Mouse (Mus musculus): ENCODE results near the gene Slc7a6. TPM values are rescaled to one million over a fixed set of nuclear protein-coding genes. Genes with fewer than 3 reads are reported as not detected.

Slc7a6 gene
- polyA plus RNA-seq (2012; rRNA removed), result 3.3 and 3.9 TPM in 2 replicates

DNA sequence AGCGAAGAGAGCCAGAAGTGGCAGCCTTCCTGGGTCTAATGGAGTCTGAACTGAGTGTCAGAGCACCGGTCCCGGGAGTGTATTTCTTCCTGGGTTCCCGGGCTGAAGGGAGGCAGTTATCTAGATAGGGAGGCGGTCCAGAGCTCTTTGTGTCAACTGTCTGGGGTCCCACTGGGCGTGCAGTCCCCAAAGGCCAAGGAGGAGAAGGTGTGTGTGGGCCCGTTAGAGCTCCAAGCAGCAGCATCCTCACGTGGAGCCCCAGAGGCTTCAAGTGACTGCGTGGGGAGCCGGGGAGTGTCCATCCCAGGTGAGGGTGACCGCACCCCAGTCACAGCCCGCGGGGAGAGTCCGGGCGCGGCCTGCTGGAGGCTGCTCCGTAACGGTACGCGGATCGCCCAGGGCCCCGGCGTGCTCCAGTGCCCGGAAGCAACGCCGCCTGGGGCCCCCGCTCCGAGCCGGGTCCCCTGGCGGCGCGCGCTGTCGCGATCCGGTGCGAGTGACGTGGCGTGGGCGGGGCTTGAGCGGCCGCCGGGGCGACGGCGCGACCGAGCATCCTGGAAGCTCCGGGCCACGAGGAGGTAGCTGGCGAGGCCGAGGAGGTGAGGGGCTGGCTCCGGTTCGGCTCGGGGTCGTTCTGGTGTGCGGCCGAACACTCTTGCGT lies at the start of gene Slc7a6:
Slc7a6 (plus strand) TSS at position 502 of the 661 bp plus-strand sequence.

DNA sequence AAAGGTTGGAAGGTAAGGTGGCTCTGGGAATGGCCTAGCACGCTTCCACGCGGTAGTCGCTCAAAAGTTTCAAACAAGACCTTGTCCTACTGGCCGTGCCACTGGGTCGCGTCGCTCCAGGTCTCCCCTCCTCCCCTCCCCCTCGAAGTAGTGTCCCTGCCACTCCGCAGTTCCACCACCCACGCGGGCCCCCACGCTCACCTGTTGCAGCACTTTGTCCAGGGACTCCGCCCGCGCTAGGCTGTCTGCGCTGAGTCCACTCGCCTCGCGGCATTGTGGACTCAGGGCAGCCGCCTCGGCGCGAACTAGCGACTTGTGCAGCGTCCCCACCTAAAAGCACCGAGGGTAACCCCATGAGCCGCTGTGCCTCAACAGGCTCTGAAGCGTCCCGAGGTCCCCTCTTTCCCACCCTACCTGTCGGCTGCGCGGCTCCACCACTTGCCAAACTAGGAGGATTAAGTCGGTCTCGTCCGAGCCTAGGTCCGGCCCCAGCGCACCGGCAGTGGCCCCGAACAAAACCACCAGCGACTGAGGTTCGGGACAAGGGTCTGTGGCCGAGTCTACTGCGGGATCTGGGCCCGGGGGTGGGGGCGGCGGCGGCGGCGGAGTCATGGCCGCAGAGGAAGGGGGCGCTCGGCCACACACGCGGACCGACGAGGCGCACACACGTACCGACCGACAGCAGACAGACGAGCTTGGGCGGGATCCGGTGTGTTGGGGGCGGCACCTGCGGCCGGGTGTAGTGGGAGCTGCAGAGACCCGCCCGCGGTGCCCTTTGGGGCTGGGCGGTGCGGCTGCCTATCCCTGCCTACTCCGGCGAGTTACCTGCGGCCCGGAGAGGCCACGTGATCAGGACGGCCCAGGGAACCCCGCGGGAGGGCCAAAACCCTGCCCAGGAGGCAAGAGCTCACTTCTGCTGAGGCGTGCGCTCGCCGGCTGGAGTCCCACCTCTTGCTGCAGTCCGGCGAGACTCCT lies 32.2 kb upstream of the Slc7a6 start, which contains the start of gene Esrp2:
Esrp2 (minus strand) TSS at position 819 of the 975 bp plus-strand sequence.

DNA sequence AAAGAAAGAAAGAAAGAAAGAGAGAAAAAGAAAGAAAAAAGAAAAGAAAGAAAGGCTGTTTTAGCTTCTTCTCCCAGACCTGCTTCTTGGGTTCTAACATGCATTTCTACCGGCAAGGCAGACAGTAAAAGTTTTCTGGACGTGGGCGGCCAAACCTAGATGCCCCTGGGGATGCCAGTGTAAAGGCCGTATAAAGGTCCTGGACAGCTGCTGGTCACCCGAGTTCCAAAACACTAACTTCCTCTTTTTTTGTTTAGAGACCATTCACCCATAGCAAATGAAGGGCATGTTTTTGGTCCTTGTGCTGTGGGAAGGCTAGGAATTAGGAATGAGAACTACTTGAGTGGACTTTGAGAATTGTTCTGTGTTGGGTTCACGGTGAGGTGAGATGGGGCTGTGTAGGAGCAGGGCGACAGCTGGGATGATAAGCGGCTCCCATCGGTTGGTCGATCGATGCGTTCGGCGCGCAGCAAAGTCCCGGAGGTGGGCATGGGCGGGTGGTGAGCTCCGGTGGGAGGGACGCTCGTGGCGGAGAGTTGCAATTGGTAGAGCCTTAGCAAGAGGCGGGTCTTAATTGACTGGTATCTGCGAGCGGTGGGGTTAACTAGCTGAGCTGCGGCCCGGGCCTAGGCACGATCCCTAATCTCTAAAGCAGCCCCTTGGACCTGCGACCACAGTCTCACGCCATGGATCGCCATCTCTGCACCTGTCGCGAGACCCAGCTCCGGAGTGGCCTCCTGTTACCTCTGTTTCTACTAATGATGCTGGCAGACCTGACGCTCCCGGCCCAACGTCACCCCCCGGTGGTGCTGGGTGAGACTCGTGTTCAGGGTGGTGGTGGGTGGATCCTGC lies 18.6 kb upstream of the Slc7a6 start, which contains the start of gene Pla2g15:
Pla2g15 (plus strand) TSS at position 599 of the 852 bp plus-strand sequence.

DNA sequence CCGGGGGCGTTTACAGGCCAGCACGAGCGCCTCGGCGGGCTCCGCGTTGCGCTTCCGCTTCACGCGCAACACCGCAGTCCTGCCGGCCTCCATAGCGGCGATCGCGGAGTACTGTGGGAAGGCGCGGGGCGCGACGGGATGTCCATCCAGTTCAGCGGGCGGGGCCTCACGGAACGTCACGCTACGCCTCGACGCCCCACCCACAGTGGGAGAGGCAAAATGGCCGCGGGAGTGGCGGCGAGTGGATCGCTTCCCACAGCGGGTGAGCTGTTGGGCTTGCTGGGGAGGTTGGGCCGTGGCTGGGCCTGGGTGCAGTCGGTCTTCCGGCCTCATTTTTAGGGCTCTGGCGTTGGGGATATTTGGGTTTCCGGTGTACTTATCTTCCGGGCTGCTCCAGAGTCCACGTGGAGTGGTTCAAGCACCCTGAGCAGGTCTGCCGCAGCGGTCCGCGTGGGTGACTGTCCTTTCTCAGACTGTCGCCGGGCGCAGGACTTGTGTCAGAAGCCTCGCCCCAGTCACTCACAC lies 42.2 kb downstream of the Slc7a6 start, which contains the start of the genes Slc7a6os and Prmt7:
Slc7a6os (minus strand) TSS at position 115 of the 525 bp plus-strand sequence.
Prmt7 (plus strand) TSS at position 116 of the 525 bp plus-strand sequence.

Other genes with a start within 250 kb of the Slc7a6 start
- gene Ctrl, start 235.0 kb upstream of the Slc7a6 start, polyA plus RNA-seq (2012; rRNA removed), result 0.80 and 1.3 TPM in 2 replicates
- 47.4 and 48.3 TPM in 2 replicates for gene Psmb10, start 230.4 kb upstream of the Slc7a6 start, polyA plus RNA-seq (2012; rRNA removed)
- gene Lcat, start 225.5 kb upstream of the Slc7a6 start, polyA plus RNA-seq (2012; rRNA removed), result 34.6 and 40.3 TPM in 2 replicates
- gene Slc12a4, start 202.8 kb upstream of the Slc7a6 start, polyA plus RNA-seq (2012; rRNA removed), result 9.7 and 10.8 TPM in 2 replicates
- gene Dpep3, start 189.4 kb upstream of the Slc7a6 start, polyA plus RNA-seq (2012; rRNA removed), result not detected in 2 replicates
- 8.4 and 9.4 TPM in 2 replicates for gene Dus2, start 177.5 kb upstream of the Slc7a6 start, polyA plus RNA-seq (2012; rRNA removed)
- not detected in 2 replicates for gene Dpep2nb, start 162.9 kb upstream of the Slc7a6 start, polyA plus RNA-seq (2012; rRNA removed)
- 5.5 and 6.8 TPM in 2 replicates for gene Ddx28, start 157.0 kb upstream of the Slc7a6 start, polyA plus RNA-seq (2012; rRNA removed)
- gene Nfatc3, start 110.0 kb upstream of the Slc7a6 start, polyA plus RNA-seq (2012; rRNA removed), result 10.2 and 11.7 TPM in 2 replicates
- gene Esrp2, start 31.9 kb upstream of the Slc7a6 start, polyA plus RNA-seq (2012; rRNA removed), result 6.1 and 6.8 TPM in 2 replicates
- gene Pla2g15, start 18.5 kb upstream of the Slc7a6 start, polyA plus RNA-seq (2012; rRNA removed), result 3.0 and 3.3 TPM in 2 replicates
- gene Slc7a6os, start 42.1 kb downstream of the Slc7a6 start, polyA plus RNA-seq (2012; rRNA removed), result 12.2 and 14.6 TPM in 2 replicates
- 10.4 and 11.7 TPM in 2 replicates for gene Prmt7, start 42.1 kb downstream of the Slc7a6 start, polyA plus RNA-seq (2012; rRNA removed)
- gene Smpd3, start 169.1 kb downstream of the Slc7a6 start, polyA plus RNA-seq (2012; rRNA removed), result 0.20 and 0.22 TPM in 2 replicates
- 1.7 and 2.0 TPM in 2 replicates for gene Zfp90, start 246.5 kb downstream of the Slc7a6 start, polyA plus RNA-seq (2012; rRNA removed)

All from liver, embryonic 14 days (tissue).